Mouse (Mus musculus): ENCODE measurements around the gene Zfp616. TPM values are rescaled to one million over a fixed set of nuclear protein-coding genes. Genes with fewer than 3 reads are reported as not detected.

The Zfp616 gene
- not detected in 2 replicates for total RNA-seq (2021)
- long read RNA-seq, experiment 1, result 0 reads
- long read RNA-seq, experiment 2, result 0 reads

DNA sequence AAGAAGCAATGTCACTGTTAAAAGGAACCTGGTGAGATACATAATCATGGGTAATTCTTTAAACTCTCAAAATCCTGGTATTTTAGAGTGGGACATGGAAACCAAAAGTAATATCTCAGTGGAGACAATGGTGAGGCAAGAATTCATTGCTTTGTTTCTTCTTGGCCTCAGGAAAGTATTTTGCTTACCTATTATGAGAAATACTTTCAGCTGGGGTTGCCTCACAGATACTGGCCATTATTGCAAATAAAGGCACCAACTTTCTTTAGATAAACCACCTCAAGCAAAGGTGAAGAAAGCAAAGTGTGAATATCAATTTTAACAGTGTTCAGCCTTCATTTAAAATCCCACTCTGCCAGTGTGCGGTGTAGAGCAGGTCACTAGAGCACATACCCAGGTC, at the start of gene Zfp616:
Gene Zfp616 (plus strand): TSS at position 301 of the 400 bp plus-strand sequence.
- DNase-seq, result no peak

DNA sequence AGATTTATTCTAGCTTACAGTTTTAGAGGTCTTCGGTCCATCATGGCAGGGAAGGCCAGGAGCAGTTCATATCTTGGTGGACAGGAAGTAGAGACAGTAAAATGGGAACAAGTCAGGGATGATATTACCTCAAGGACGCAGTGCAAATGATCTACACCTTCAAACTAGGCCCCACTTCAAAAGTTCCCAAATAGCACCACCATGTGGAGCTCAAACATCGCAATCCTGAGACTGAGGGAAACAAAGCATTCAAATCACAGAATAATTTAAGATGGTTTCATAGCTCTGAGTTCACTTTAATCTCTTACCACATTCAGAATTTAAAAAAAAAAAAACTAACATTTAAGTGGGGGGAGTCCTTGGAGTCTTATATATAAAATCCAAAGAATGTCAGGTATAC, 18.4 kb upstream of the Zfp616 start:
- DNase-seq, result no peak

DNA sequence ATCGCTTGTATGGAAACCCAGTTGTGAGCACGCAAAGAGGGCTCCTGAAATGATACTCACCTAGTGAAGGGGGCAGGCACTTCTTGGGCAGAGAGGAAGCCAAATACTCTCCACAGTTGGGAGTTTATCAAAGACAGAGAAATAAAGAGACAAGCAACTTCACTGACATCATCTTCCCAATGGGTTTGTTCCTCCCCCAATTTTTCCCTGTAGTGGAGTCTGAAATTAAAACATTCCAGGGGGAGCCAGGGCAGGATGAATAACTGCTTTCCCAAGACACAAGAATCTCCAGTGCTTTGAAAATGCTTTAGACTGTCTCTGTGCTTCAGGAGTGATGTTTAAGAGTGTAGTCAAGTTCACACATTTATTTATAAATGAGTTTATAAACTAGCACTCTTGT, 13.3 kb upstream of the Zfp616 start, which contains the start of the genes Olfr139 and Olfr399:
Gene Olfr139 (minus strand): TSS at position 101 of the 400 bp plus-strand sequence.
Gene Olfr399 (minus strand): TSS at position 165 of the 400 bp plus-strand sequence.
- DNase-seq, result no peak

DNA sequence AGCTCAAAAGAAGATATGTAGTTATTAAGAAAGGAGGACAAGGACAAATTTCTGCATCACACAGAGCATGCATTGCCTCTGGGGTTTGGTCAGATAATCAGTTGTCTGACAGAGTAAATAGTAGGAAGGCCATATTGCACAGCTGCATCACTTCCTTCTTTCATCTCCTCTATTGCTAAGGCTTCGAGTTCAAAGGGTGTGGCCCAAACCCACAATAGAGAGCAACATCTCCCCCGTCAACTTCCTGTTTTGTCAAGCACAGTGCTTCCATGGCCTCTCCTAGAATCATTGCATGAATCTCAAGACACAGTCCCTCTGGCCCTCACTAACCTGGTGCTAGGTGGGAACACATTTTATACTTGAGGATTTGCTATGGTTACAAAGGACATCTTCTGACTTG, 31.0 kb downstream of the Zfp616 start:
- no peak for DNase-seq

DNA sequence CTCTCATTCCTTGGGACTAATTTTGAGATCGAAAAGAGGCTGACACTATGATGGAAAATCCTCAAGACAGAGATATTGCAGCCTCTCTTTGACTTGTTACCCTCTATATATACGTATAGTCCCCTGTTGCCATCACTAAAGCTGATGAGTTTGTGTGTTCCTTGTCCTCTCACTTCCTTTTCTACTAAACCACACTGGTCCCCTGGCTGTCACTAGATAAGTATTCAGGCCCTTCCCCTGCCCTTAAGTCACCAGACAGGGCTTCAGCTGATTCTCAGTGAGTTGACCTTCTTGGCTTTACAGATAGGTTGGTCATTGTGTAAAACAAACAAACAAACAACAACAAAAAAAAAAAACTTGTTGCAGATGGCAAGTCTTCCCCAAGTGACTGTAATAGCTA, 31.8 kb downstream of the Zfp616 start:
- DNase-seq, result no peak

DNA sequence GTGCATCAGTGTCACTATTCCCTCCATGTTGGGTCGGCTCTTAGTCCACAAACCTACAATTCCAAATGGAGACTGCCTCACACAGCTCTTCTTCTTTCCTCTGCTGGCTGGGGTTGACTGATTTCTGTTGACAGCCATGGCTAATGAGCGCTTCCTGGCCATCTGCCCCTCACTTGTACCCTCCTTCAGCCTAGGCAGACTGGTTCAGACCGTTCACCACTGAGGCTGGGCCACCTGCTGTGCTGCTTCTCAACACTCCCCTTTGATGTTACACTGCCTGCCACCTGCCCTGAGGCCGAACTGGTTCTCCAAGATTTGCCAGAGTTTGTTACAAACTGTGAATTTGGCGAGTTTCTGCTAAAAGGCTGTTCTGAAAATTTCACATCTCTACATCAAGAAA, 35.3 kb downstream of the Zfp616 start:
- DNase-seq, result no peak

DNA sequence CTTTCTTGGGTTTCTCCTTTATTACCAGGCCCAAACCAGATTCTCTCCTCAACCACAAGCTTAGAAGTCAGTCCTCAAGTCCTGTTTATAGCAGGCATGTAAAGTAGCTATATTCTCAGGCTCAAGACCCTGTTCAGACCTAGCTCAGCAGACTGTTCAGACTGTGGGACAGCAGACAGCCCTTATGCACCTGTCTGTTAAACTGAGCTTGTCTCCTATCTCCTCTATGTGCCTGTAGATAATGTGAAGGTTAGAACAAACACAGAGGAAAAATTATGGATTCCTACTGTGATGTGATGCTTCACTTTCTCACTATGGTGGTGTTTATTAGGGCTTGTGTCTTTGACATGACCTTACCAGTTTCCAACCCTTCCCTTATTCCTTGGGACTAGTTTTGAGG, 43.7 kb downstream of the Zfp616 start, which contains the start of gene Olfr401:
Gene Olfr401 (plus strand): TSS at position 301 of the 400 bp plus-strand sequence.
- no peak for DNase-seq

Other genes with a start within 250 kb of the Zfp616 start
- gene Olfr393, start 218.5 kb upstream of the Zfp616 start, total RNA-seq (2021), result not detected in 2 replicates
- gene Olfr394, start 179.2 kb upstream of the Zfp616 start, total RNA-seq (2021), result not detected in 2 replicates
- gene Olfr395, start 160.7 kb upstream of the Zfp616 start, total RNA-seq (2021), result not detected in 2 replicates
- gene Olfr23, start 133.3 kb upstream of the Zfp616 start, total RNA-seq (2021), result not detected in 2 replicates
- gene Olfr397, start 109.1 kb upstream of the Zfp616 start, total RNA-seq (2021), result not detected in 2 replicates
- not detected in 2 replicates for gene Olfr398, start 79.5 kb upstream of the Zfp616 start, total RNA-seq (2021)
- gene Olfr139, start 13.4 kb upstream of the Zfp616 start, total RNA-seq (2021), result not detected in 2 replicates
- not detected in 2 replicates for gene Olfr399, start 13.3 kb upstream of the Zfp616 start, total RNA-seq (2021)
- gene Olfr401, start 43.8 kb downstream of the Zfp616 start, total RNA-seq (2021), result not detected in 2 replicates
- gene Olfr402, start 83.6 kb downstream of the Zfp616 start, total RNA-seq (2021), result not detected in 2 replicates
- gene Olfr403, start 116.3 kb downstream of the Zfp616 start, total RNA-seq (2021), result not detected in 2 replicates
- gene Olfr43, start 141.4 kb downstream of the Zfp616 start, total RNA-seq (2021), result not detected in 2 replicates
- gene Olfr406, start 189.9 kb downstream of the Zfp616 start, total RNA-seq (2021), result not detected in 2 replicates
- gene Olfr59, start 213.8 kb downstream of the Zfp616 start, total RNA-seq (2021), result not detected in 2 replicates